Mouse (Mus musculus) spleen, adult 2 months (tissue): ENCODE data around the gene Dhh.

ENCODE experiments used
- CTCF ChIP-seq: fragments of 200-500 bp; IDR thresholded peaks from 2 replicates; pipeline ENCODE4 v1.5.1; 2011; ENCODE audit warnings: mild to moderate bottlenecking, inconsistent platforms; ENCODE audit not compliant: insufficient read depth, insufficient read length, insufficient replicate concordance; ENCODE audit errors: extremely low read depth
- POLR2A ChIP-seq: fragments of 200-500 bp; IDR thresholded peaks from 2 replicates; pipeline ENCODE4 v1.6.1; 2011; ENCODE audit warnings: low read depth, low read length, inconsistent platforms

GRCm38 (mm10) chr15:98942081-98942480, 43.7 kb upstream of the Dhh start:
- TF ChIP-seq POLR2A (no peak), CTCF (no peak)
